In genomic region chr16:90831676-90832075, GRCm38 (mm10) we compare ENCODE assay signal across 9 mouse cellular contexts. TPM values are rescaled to one million over a fixed set of nuclear protein-coding genes. Genes with fewer than 3 reads are reported as not detected.
DNase-seq lines count a peak whose midpoint lies in the region; ATAC-seq and TF ChIP-seq lines count a peak whose summit lies in the region.
"Had no signal": no experiment of that assay in that cellular context is flagged by ENCODE, and none has a peak within 500 bp of the region (broad histone marks: within the 10 kb centered on the region; RNA-seq: fewer than 3 reads in every experiment).

No protein-coding gene starts in this region.

- no peaks in the 10 kb centered on the region for H3K9me3 ChIP-seq in embryonic facial prominence, embryonic 12.5 days
- no peaks in the 10 kb centered on the region for H3K9me3 ChIP-seq in hindbrain, embryonic 13.5 days
- H3K9me3 ChIP-seq in midbrain, embryonic 13.5 days, result no peaks in the 10 kb centered on the region

- no peaks in the 10 kb centered on the region for H3K36me3 ChIP-seq in kidney, adult 2 months (ENCODE audit: control insufficient read depth, insufficient read depth, low read length)
- no peaks in the 10 kb centered on the region for H3K36me3 ChIP-seq in embryonic facial prominence, embryonic 12.5 days
- no peaks in the 10 kb centered on the region for H3K36me3 ChIP-seq in hindbrain, embryonic 13.5 days
- H3K36me3 ChIP-seq in midbrain, embryonic 13.5 days, result no peaks in the 10 kb centered on the region
- H3K36me3 ChIP-seq: G1E had no signal

- no peak for TF ChIP-seq CTCF in kidney, adult 2 months (conservative IDR thresholded peaks at IDR 0.05; ENCODE audit: insufficient read depth, insufficient read length, low read depth, low read length)

- no peak overlapping the region for H3K27ac ChIP-seq in kidney, adult 2 months (ENCODE audit: insufficient read depth, low read depth, low read length)
- no peak overlapping the region for H3K27ac ChIP-seq in embryonic facial prominence, embryonic 12.5 days
- H3K27ac ChIP-seq in hindbrain, embryonic 13.5 days, result no peak overlapping the region
- no peak overlapping the region for H3K27ac ChIP-seq in midbrain, embryonic 13.5 days

- no peak for TF ChIP-seq POLR2A in kidney, adult 2 months (IDR thresholded peaks at IDR 0.05; ENCODE audit: low read depth, low read length)

- no peak overlapping the region for H3K9ac ChIP-seq in embryonic facial prominence, embryonic 12.5 days
- no peak overlapping the region for H3K9ac ChIP-seq in hindbrain, embryonic 13.5 days
- H3K9ac ChIP-seq in midbrain, embryonic 13.5 days (replicated peaks), result peak overlapping the region; percentile 64; the same call in 1 of the 2 replicates

- WGBS in kidney, adult 2 months, result 19% methylated on average over 15 of the region's 15 CpGs
- 25% methylated on average over 15 of the region's 15 CpGs for WGBS in embryonic facial prominence, embryonic 12.5 days
- WGBS in hindbrain, embryonic 13.5 days, result 25% methylated on average over 15 of the region's 15 CpGs
- 18% methylated on average over 15 of the region's 15 CpGs for WGBS in midbrain, embryonic 13.5 days

- H3K4me1 ChIP-seq in kidney, adult 2 months (ENCODE audit: control insufficient read depth, insufficient read depth, low read length), result no peaks in the 10 kb centered on the region
- peaks cover 22% of the 10 kb centered on the region for H3K4me1 ChIP-seq in embryonic facial prominence, embryonic 12.5 days
- H3K4me1 ChIP-seq in hindbrain, embryonic 13.5 days (replicated peaks), result peaks cover 35% of the 10 kb centered on the region
- peaks cover 43% of the 10 kb centered on the region for H3K4me1 ChIP-seq in midbrain, embryonic 13.5 days (replicated peaks)

- DNase-seq in kidney, adult 2 months, result no peak
- no peak for DNase-seq in kidney, postnatal 36 days
- no peak for DNase-seq in embryo, embryonic 9.5 days (ENCODE audit: extremely low spot score)
- no peak for DNase-seq in layer of hippocampus, adult 8-10 months (ENCODE audit: low spot score in 2 of 2)
- DNase-seq in embryo, embryonic 10.5 days (ENCODE audit: low spot score), result no peak

- ATAC-seq in embryonic facial prominence, embryonic 12.5 days (ENCODE audit: insufficient number of reproducible peaks, insufficient read depth, low FRiP score, low TSS enrichment), result no peak
- no peak for ATAC-seq in hindbrain, embryonic 13.5 days (ENCODE audit: low FRiP score)
- no peak for ATAC-seq in midbrain, embryonic 13.5 days

- peak overlapping the region; percentile 92 for H3K4me2 ChIP-seq in embryonic facial prominence, embryonic 12.5 days (replicated peaks)
- peak overlapping the region; percentile 98 for H3K4me2 ChIP-seq in hindbrain, embryonic 13.5 days
- H3K4me2 ChIP-seq in midbrain, embryonic 13.5 days (replicated peaks), result peak overlapping the region; percentile 98

- peak overlapping the region; percentile 61 for H3K4me3 ChIP-seq in kidney, adult 2 months (ENCODE audit: insufficient read depth, low read depth, low read length)
- peak overlapping the region; percentile 47 for H3K4me3 ChIP-seq in embryonic facial prominence, embryonic 12.5 days
- peak overlapping the region; percentile 55 for H3K4me3 ChIP-seq in hindbrain, embryonic 13.5 days
- peak overlapping the region; percentile 56 for H3K4me3 ChIP-seq in midbrain, embryonic 13.5 days (replicated peaks)

- no peaks in the 10 kb centered on the region for H3K27me3 ChIP-seq in kidney, adult 2 months (replicated peaks; ENCODE audit: control insufficient read depth, insufficient read depth, low read length)
- H3K27me3 ChIP-seq in embryonic facial prominence, embryonic 12.5 days, result peaks cover 43% of the 10 kb centered on the region
- H3K27me3 ChIP-seq in hindbrain, embryonic 13.5 days, result peaks cover 66% of the 10 kb centered on the region
- peaks cover 54% of the 10 kb centered on the region for H3K27me3 ChIP-seq in midbrain, embryonic 13.5 days

RNA-seq across cellular contexts. Expression of gene Eva1c, which starts 5.2 kb away (rescaled TPM):
- polyA plus RNA-seq in kidney, adult 2 months (2012; rRNA removed), result 5.8 and 8.3 TPM in 2 replicates
- polyA plus RNA-seq in embryonic facial prominence, embryonic 12.5 days (2016; fragmentation: Nextera tagmentation; extraction: Ambion mirVana), result 1.7 and 2.1 TPM in 2 replicates
- 2.5 and 3.2 TPM in 2 replicates for polyA plus RNA-seq in hindbrain, embryonic 13.5 days (2015; fragmentation: Nextera tagmentation; extraction: Ambion mirVana)
- 1.7 and 2.6 TPM in 2 replicates for polyA plus RNA-seq in midbrain, embryonic 13.5 days (2015; fragmentation: Nextera tagmentation; extraction: Ambion mirVana)
- total RNA-seq in layer of hippocampus, adult 8-10 months (2022), result 1 to 10 TPM; 1.9 to 3.8 (median 2.6) TPM
- polyA plus RNA-seq: G1E had no signal

RNA-seq across cellular contexts. Expression of gene Urb1, which starts 21.5 kb away (rescaled TPM):
- polyA plus RNA-seq in kidney, adult 2 months (2012; rRNA removed), result 2.7 and 3.2 TPM in 2 replicates
- 12.6 and 13.6 TPM in 2 replicates for polyA plus RNA-seq in embryonic facial prominence, embryonic 12.5 days (2016; fragmentation: Nextera tagmentation; extraction: Ambion mirVana)
- 8.1 and 9.6 TPM in 2 replicates for polyA plus RNA-seq in hindbrain, embryonic 13.5 days (2015; fragmentation: Nextera tagmentation; extraction: Ambion mirVana)
- 8.7 and 9.8 TPM in 2 replicates for polyA plus RNA-seq in midbrain, embryonic 13.5 days (2015; fragmentation: Nextera tagmentation; extraction: Ambion mirVana)
- total RNA-seq in layer of hippocampus, adult 8-10 months (2022), result 10 to 100 TPM; 14.4 to 20.9 (median 19.1) TPM
